Mouse (Mus musculus): ENCODE results near the gene Mcm7.
"Not testable (repeated sequence)": the region's sequence is repeated elsewhere in the genome, so short reads cannot be mapped to it uniquely, and the experiment has no call there.

Mcm7 gene

GRCm38 (mm10) chr5:138171695-138172491, at the start of gene Mcm7, which contains the start of gene Ap4m1:
Gene Mcm7 (minus strand): TSS chr5:138172422.
Gene Ap4m1 (plus strand): TSS chr5:138172002.
- peak; percentile 86 for DNase-seq (ENCODE audit: low spot score)

- no peak for DNase-seq (ENCODE audit: low spot score)
Observed at GRCm38 (mm10) chr5:138219864-138220263, 47.6 kb upstream of the Mcm7 start.

GRCm38 (mm10) chr5:138216632-138217031, 44.4 kb upstream of the Mcm7 start:
- DNase-seq (ENCODE audit: low spot score): not testable (repeated sequence)

GRCm38 (mm10) chr5:138207873-138208272, 35.7 kb upstream of the Mcm7 start:
- DNase-seq (ENCODE audit: low spot score): no peak

GRCm38 (mm10) chr5:138207253-138207652, 35.0 kb upstream of the Mcm7 start:
- DNase-seq (ENCODE audit: low spot score): no peak

- DNase-seq (ENCODE audit: low spot score): no peak
Observed at GRCm38 (mm10) chr5:138202086-138202485, 29.9 kb upstream of the Mcm7 start.

GRCm38 (mm10) chr5:138199576-138199975, 27.4 kb upstream of the Mcm7 start:
- DNase-seq (ENCODE audit: low spot score): no peak

GRCm38 (mm10) chr5:138195463-138195862, 23.2 kb upstream of the Mcm7 start:
- no peak for DNase-seq (ENCODE audit: low spot score)

GRCm38 (mm10) chr5:138194755-138195345, 22.6 kb upstream of the Mcm7 start:
- DNase-seq (ENCODE audit: low spot score): no peak

GRCm38 (mm10) chr5:138193771-138194727, 21.8 kb upstream of the Mcm7 start, which contains the start of gene Mblac1:
Gene Mblac1 (plus strand): TSS chr5:138194314.
- peak; percentile 79 for DNase-seq (ENCODE audit: low spot score)

- DNase-seq (ENCODE audit: low spot score): peak; percentile 69
Observed at GRCm38 (mm10) chr5:138187661-138188306, 15.6 kb upstream of the Mcm7 start.

- DNase-seq (ENCODE audit: low spot score): peak; percentile 77
Observed at GRCm38 (mm10) chr5:138186950-138187638, 14.9 kb upstream of the Mcm7 start, which contains the start of the genes Taf6 and Cnpy4. Gene Taf6 (minus strand): TSS chr5:138187451. Gene Cnpy4 (plus strand): TSS chr5:138187485.

- no peak for DNase-seq (ENCODE audit: low spot score)
Observed at GRCm38 (mm10) chr5:138173217-138173616, 995 bp upstream of the Mcm7 start.

- DNase-seq (ENCODE audit: low spot score): peak; percentile 92
Observed at GRCm38 (mm10) chr5:138170936-138171561, 1.2 kb downstream of the Mcm7 start.

- no peak for DNase-seq (ENCODE audit: low spot score)
Observed at GRCm38 (mm10) chr5:138165594-138165993, 6.6 kb downstream of the Mcm7 start.

GRCm38 (mm10) chr5:138163610-138164009, 8.6 kb downstream of the Mcm7 start:
- DNase-seq (ENCODE audit: low spot score): no peak

- no peak for DNase-seq (ENCODE audit: low spot score)
Observed at GRCm38 (mm10) chr5:138163046-138163445, 9.2 kb downstream of the Mcm7 start.

GRCm38 (mm10) chr5:138160842-138161665, 11.2 kb downstream of the Mcm7 start, which contains the start of gene Cops6:
Gene Cops6 (plus strand): TSS chr5:138161071.
- DNase-seq (ENCODE audit: low spot score): peak; percentile 92

GRCm38 (mm10) chr5:138160224-138160762, 11.9 kb downstream of the Mcm7 start:
- DNase-seq (ENCODE audit: low spot score): no peak

Measured in spleen, adult 12 weeks (tissue).